Mouse (Mus musculus): Measurements from ENCODE around the gene Bbox1. TPM values are rescaled to one million over a fixed set of nuclear protein-coding genes. Genes with fewer than 3 reads are reported as not detected.

Bbox1 gene
- 0.11 and 1.2 TPM in 2 replicates for polyA plus RNA-seq (2012; rRNA removed; ENCODE audit: low replicate concordance)

DNA sequence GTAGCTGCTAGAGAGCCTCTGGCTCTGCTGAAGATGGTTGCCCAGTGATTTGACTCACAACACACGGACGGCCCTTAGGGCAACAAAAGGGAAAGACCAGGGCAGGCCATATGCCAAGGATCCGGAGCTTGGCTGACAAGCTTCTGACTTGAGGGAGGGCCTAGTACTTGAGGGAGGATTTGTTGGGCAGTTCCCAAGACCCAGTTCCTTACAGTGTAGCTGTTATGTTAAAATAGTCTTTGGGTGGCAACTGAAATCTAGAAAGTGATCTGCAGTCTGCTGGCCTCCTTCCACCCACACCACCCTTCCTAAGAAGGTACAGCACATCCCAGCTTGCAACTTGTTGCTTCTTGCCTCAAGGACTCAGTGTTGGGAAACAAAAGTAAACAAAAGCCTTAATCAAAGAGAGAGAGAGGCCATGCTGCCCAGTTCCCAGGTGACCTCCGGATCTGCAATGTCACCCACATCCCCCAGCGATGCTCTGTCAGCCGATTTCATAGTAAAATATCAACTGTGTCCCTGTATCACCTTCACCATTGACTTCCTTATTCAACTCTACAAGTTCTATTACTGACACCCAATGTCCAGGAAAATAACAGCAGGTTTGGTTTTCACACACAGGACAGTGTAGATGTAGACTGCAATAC lies at the start of gene Bbox1:
Bbox1 (minus strand) TSS at position 52 of the 647 bp plus-strand sequence.

DNA sequence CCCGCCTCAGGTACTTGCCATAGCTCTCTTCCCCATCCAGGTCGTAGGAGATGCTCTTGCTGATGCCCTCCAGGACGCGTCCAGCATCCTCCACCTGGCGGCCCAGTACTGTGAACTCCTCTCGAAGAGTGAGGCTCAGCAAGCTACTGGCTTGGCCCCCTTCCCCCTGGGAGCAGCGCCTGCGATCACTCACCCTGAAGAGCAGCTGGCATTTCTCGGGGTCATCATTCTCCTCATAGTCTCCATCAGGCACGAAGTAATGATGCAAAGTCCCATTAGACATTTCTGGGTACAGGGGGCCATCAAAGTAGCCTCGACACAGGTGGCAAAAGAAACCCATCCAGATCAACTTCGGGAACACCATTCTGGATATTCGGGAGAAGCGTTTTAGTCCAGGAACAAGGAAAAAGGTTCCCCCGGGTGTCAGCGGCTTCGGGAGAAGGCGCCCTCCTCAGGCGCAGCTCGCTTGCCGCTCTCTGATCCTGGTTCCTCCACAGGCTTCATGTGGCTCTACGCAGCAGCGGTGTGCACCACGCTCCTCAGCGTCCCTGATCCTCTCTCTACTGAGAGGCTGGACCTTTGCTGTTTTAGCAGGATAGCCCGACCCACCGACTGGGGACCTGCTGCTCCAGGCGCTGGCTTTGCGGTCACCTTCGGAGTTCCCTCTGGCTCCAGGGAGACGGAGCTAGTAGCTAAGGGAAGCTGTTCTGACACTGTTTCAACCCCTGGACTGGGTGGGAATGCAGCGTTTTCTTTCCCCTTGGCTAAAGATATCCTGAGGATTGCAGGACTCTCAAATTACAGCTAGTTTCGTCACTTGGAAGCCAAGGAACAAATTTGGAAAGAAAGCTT lies 48.3 kb upstream of the Bbox1 start, which contains the start of gene Fibin:
Fibin (minus strand) TSS at position 752 of the 852 bp plus-strand sequence.

Other genes with a start within 250 kb of the Bbox1 start
- gene Fibin, start 48.6 kb upstream of the Bbox1 start, polyA plus RNA-seq (2012; rRNA removed; ENCODE audit: low replicate concordance), result 3.7 and 4.4 TPM in 2 replicates